Mouse (Mus musculus): ENCODE data around the gene Cpne2.

- no peak for TF ChIP-seq ZC3H11A (IDR thresholded peaks at IDR 0.05; ENCODE audit: borderline replicate concordance, low read depth, low read length)
- TF ChIP-seq MAFK (IDR thresholded peaks at IDR 0.05; ENCODE audit: insufficient read depth, low read depth, low read length) = no peak
- no peak for TF ChIP-seq HCFC1 (IDR thresholded peaks at IDR 0.05; ENCODE audit: borderline replicate concordance, insufficient read depth, low read length)
- no peak for TF ChIP-seq ZNF384 (IDR thresholded peaks at IDR 0.05; ENCODE audit: low read depth, low read length)
Measured at GRCm38 (mm10) chr8:94532000-94532399, 790 bp upstream of the Cpne2 start.

Measured in ES-E14 (cell line).